Mouse (Mus musculus) forelimb bud, embryonic 11.5 days (tissue): ENCODE measurements at regions not wholly inside any gene's neighbourhood (a gene's known extent, or its start where the extent isn't known, plus 50 kb on each side); places are given as distances from the start of the nearest gene placed in this dataset.

Source experiments
- DNase-seq: peaks from one replicate; pipeline ENCODE4 v3.0.0-alpha.2; 2012; ENCODE audit warnings: low read depth, low spot score

DNA sequence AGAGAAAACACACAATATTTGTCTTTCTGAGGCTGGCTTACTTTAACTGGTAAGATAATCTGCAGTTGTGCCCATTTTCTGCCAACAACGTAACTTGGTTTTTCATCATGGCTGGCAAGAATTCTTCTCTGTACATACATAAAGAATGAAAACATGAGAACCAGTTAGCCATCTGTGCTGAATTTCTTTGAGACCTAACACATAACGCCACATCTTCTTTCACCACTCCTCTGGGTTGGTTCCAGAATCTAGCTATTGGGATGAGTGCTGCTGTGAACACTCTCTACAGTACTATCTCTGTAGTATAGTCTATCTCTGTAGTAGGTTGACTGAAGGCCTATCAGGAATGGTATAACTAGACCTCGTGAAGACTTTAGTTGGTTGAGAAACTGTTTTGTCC lies 132.1 kb downstream of the 1700020N01Rik start:
- no peak for DNase-seq

DNA sequence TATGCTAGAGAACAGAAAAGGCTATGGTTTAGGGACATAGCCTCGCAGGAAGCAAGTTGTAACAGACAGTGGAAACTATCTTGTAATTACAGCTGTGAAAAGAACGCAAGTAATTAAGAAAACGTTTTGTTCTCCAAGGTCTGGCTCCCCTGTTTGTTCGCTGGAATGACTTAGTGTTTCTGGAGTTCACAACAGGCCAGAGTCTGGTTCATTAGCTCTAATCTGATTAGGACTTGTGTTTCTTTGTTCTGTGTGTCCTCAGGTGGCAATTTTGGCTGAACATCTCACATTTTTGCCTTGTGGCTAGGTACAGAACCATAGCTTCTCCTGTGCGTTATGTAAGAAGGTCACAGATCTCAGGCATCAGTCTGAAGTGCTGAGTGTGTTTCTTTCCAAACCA lies 141.7 kb upstream of the Sgk1 start:
- no peak for DNase-seq

DNA sequence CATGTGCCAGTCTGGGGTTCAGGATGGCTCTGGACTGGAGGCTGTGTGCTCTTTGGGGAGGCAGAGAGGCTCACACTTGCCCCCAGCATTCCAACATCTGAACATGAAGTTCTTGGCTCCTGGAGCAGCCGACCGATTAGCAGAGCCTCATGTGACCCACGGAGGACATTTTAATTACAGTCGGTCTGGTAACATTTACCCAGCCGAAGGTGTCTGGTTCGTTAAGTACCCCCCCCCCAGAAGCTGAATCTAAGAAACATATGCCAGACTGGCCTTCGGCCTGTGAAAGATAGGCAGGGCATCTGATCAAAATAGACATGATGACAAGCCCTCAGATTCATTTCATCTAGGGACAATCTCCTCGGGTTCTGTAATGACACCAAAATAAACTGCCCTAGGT lies 140.4 kb upstream of the Sgk1 start:
- no peak for DNase-seq

DNA sequence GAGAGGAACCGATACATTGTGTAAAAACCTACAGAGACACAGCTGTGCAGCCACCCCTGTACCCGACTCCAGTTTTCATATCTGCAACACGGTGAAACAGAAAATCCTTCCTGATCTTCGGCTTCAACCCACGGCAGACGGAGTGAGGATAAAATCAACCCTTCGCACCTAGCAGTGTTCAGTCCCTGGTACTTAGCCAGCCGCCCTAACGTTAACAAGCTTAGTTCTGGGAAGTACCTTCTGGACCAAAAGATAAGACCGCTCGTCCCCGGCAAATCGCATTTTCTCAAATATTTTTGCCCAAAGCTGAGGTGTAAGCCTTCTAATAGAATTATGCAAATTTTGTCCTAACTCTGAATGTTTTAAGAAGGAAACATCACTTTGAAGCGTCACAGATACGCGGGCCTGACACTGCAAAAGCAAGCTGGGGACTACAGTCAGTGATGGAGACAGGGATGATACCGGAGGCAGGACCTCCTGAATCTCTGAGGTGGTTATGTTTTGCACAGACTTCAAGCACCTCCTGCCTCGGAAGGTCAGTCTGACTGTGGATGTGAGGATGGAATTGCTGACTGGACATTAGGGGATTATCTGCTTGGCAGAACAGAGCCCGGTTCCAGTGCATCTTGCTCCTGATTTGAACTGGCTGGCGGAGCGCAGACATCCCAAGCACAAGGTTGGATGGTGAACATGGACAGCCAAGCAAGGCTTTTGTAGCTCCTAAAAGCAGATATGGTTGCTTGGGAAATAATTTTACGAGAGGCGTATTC lies 139.8 kb upstream of the Sgk1 start:
- DNase-seq, result no peak

DNA sequence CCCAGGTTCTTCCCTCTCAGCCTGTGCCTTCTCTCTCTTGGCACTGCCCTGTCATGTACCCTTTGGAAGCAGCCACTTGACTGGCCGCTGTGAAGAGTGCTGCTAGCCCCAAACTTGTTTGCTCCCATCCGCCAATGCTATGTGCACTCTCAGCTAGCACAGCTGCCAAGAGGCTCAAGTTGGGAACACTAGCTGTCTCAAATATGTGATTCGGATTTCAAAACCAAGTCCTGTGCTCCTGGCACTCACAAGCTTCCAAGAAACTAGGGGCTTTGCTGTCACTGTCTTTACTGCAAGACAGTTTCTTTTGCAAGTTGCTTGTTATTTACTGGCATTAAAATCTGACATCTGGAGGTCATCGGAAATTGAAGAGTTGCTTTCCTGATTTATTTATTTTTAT lies 138.6 kb upstream of the Sgk1 start:
- no peak for DNase-seq

DNA sequence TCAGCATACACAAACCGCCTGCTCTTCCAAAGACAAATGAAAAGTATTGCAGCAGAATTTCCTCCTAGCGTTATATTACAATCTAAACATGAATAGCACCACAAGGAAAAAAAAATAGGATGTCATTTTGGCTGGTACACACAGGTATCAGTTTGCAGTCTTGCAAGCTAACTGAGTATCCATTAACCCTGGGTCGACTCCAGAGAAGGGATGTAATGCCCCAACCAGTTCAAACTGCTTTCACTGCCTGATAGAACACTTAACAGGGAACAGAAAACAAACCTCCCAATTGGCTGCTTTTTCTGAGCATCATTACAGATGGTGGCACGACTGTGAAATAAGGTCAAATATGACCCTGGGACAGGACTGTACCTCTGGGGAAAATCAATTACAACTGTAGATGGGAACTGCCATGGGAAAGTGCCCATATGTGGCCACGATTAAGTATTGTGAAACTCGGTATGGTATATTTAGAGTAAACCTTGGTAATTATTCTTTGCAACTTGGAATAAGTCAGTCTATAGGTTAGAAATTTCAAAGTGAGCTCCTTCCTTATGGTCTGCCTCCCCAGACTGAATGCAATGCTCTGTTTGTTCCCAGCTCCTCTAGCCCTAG lies 137.5 kb upstream of the Sgk1 start:
- DNase-seq, result no peak

DNA sequence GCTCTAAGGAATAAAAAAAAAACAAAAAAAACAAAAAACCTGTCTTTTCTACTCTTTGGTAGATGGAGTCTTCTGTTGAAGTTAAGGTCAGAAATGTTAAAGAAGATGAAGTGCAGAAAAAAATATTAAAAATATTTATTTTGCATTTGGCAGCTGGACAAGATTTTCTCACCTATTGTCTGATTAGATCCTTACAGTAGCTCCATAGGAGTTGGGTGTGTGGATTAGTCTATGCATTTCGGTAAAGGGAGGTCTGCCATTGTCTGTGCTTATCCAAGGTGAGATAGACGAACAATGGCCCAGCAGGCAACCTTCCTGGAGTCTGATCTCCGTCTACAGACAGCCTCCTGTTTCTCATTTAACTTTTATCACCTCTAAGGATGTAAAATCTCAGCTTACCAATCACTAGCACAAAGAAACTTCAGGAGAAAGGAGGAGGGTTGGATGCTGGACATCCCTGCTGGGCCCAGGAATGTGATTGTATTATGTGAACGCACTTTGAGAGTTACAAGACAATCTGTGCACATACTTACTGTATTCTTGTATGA lies 136.0 kb upstream of the Sgk1 start:
- no peak for DNase-seq

DNA sequence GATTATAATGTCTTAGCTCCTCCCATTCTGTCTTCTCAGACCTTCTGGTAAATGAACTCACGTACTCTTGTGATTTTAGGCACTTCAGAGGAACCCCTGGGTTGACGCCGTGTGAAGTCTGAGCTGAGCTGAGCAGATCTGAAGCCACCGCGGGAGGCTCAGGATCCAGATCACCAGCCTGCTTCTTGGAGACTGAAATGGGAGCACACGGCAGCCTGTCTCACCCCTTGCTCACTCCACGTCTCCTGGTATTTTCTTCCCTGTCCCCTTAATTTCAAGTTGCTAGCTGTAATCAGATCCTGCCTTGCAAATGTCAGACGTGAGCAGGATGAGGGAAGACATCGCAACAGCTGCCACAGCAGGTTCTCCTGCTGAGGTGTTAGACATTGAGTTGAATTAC lies 135.3 kb upstream of the Sgk1 start:
- DNase-seq, result no peak

DNA sequence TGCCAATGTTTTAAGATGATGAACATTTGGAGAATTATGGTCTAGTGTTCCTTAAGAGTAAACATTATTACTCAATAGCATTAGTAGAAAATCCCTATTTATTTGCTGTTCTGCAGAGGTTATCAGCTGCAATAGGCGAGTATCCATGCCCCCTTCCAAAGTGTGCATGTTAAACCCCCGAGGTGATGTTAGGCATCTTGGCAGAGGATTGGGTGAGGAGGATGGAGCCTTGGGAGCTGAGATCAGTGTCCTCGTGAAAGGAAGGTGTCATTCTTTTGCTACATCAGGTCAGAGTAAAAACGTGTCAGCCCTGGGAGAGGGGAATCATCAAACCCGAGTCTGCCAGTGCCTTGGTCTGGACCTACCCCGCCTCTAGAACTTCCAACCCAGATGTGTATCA lies 130.7 kb upstream of the Sgk1 start:
- DNase-seq, result no peak

DNA sequence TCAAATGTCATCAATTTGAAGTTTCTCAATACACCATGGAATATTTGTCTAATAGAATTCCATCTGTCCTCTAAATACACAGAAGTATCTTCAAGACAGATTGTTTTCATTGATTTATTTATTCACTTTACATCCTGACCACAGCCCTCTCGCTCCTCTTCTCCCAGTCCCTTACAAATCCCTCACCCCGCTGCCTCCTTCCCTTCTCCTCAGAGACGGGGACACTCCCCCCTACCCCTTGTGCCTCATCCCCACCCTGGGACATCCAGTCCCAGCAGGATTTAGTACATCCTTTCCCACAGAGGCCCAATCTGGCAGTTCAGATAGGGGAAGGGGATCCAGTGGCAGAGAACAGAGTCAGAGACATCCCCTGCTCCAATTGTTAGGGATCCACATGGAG lies 129.6 kb upstream of the Sgk1 start:
- no peak for DNase-seq

DNA sequence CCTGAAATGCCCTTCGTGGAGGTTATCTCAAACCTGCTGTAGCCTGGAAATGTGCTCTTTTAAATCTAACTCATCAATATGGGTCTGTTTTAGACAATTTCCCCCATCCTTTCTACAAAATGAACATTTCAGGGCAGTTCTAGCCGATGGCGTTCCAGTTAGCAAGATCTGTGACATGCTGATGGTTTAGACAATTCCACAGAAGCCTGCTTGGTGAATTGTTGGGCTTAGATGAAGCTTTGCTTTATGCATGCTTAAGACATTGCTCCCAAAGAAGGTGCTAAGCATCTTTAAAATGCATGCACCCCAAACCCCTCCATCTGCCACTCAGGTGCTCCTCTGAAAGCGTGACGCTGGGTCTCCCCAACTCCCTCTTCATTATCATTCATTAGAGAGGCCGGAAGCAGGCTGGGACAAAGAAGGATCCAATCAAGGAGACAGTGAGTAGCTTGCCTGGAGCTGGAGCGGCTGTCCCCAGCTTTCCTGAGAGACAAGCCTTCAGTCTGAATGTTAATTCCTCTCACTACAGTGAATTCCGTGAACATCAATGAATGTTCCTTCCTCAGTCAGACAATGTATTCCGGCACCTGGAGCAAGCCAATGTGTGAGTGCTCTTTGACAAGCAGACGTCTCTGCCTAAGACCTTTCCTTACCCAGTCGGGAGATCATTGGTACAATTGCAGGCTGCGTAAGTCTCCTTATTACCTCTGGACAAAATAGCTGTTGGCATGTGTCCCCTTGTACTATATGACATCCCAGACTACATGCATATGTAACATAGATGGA lies 127.0 kb upstream of the Sgk1 start:
- no peak for DNase-seq

DNA sequence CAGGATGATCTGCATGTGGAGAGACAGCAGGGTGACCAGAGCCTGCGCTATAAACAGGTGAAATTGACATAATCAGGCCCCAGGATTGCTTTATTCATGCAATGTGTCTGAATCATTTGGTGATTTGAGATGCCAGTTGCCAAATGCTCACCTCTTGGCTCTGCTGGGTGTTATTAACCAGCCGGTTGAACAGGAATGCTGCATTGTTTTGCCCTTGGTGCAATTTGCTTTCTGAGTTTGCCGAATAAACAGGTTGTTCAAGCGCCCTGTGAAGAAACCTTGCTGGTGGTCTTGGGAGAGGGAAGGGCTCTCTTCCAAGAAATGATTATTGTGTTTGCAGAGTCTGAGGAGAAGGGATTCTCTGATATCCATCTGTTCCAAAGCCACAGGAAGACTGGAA lies 126.3 kb upstream of the Sgk1 start:
- no peak for DNase-seq

DNA sequence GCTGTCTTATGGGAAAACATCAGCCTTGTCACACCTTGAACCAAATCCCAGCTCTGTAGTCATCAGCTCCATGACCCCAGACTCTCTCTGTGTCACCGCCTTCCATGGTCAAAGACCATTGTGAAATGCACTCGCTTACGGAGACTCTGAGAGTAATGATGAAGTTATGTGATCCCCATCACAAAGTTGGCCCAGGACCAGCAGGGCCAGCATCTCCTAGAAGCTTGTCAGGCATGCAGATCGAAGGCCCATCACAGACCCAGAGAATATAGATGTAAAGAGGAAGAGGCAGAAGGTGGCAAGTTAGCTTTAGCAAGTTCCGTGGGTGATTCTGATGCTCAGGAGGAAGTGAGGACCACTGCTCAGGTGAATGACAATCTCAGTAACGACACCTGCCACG lies 125.2 kb upstream of the Sgk1 start:
- no peak for DNase-seq

DNA sequence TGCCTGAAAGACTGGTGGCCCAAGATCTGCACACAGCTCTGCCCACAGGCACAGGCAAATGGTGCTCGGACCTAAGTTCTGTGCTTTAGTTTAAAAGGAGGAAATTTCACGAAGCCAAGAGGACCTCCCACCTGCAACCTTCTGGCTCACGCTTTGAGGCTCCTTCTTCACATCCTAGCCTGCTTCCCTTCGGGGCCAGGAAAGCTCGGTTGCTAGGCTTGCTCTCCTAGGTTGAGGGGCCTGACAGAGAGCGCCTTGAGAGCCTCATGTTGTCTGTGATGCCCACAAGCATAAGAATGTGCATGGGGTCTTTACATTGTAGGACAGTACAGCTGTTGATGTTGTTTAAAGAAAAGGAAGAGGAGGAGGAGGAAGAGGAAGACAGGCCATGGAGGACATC lies 123.9 kb upstream of the Sgk1 start:
- DNase-seq, result no peak

DNA sequence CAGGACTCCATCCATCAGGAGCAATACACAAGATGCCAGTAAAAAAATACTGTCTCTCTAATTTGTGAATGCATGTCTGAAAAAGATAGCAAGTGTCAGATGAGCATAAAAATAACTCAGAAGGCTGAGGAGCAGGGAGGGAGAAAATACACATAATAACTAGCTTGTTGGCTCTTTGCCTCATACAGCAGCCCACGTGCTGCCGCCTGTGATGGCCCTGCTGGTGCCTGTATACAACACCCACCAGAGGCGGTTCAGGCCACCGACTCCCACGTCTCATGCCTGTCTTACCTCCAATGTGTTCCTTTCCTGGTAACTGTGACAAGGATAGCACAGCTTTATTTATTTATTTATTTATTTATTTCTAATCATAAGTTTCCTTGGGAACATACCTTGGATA lies 119.5 kb upstream of the Sgk1 start:
- no peak for DNase-seq

DNA sequence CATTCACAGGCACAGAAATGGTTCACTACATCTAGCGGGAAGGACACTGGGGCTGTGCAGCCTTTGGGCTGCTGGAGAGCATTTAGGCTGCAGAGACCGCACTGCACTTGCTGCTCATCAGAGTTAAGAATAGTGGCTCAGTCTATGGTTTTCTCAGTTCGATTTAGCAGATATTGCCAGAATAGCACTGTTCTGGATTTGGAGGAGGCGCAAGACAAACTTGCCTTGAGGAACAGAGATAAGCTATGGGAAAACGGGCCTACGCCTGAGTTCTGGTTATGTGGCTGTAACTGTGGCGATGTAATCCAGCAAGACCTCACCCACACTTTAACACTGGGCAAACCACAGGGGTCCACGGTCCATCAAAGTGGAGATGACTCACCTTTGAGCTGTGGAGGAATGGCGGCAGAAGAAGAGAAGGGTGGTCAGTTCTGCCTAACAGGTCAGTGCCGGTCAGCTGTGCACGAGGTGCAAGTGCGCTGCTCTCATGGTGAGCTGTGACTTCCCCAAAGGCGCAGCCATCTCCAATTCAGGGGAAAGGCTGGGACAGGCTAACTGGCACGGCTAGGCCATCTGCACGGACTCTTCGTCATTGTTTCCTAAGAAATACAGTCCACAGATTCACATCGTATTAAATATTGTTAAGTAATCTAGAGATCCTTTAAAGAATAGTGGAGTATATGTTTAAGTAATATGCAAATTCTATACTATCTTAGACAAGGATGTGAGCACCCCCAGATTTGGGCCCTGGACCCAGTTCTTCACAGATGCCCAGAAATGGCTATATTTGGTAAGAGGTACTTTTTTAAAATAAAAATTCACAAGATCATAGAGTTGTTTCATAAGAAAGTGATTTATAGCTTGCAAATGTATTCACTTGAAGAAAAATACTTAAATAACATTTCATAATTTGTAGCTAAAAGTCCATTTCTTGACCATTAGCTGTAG lies 118.7 kb upstream of the Sgk1 start:
- no peak for DNase-seq

DNA sequence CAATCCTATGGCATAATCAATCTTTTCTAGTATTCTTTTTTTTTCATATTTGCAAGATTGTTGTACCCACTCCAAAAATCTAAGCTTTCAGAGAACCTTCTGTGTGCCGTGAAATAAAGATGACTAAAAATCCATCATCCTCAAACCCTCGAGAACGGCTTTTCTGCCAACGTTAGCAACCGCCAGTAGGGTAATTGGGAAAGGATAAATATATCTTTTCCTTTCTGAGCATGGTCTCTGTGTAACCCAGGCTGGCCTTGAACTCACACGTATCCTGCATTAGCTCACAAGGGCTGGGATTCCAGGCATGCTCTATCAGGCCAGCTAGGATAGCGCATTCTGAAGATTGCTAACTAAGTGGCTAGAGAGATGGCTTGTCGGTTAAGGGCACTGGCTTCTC lies 117.9 kb upstream of the Sgk1 start:
- no peak for DNase-seq

DNA sequence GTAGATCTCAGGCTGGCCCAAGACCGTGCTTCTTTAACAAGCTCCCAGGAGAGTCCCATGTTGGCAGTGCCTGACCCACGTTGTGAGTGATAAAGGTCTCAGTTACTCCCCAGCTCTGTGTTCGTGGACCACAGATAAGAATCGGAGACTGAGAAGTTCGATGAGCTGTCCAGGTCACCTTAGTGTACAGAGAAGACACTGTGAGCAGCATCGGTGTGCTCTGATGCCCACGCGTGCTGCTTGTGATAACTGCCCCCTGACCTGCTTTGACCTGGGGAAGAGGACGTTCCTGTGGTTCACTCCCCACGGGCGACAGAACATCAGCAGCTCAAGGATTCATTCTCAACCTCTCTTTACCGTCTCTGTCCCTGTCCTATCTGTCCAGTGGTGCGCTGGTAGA lies 117.1 kb upstream of the Sgk1 start:
- no peak for DNase-seq

DNA sequence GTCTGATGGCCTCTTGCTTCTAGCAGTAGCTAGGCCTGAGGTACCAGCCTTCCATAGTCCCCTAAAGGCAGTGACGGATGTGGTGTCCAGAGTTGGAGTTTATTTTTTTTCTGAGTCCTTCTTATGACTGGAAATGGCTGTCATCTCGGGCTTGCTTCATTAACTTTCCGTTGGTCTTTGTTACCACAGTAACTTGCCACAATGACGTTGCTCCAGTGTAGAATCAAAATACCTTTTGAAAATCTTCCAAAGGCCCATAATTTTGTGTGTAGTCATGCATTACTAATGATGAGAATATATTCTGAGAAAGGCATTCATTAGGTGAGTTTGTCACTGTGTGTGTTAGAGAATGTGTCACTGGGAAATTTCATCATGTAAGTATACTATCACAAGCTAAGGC lies 108.4 kb upstream of the Sgk1 start:
- DNase-seq, result no peak

DNA sequence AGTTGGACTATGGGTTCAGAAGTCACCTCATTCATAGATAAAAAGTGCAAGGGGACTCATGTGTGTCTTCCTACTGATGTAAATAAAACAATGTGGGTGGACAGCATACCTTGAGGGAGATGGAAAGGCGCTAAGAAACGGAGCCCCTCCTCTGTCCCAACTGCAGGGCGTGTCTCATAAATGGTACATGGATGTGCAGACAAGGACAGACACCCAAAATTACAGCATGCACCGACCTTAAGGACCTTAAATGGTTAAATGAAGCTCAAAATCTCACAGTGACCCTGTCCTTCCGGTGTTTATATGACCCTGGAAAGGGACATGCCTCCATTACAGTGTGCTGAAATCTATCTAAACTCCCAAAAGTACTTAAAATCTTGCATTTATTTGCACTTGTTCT lies 106.5 kb upstream of the Sgk1 start:
- no peak for DNase-seq

DNA sequence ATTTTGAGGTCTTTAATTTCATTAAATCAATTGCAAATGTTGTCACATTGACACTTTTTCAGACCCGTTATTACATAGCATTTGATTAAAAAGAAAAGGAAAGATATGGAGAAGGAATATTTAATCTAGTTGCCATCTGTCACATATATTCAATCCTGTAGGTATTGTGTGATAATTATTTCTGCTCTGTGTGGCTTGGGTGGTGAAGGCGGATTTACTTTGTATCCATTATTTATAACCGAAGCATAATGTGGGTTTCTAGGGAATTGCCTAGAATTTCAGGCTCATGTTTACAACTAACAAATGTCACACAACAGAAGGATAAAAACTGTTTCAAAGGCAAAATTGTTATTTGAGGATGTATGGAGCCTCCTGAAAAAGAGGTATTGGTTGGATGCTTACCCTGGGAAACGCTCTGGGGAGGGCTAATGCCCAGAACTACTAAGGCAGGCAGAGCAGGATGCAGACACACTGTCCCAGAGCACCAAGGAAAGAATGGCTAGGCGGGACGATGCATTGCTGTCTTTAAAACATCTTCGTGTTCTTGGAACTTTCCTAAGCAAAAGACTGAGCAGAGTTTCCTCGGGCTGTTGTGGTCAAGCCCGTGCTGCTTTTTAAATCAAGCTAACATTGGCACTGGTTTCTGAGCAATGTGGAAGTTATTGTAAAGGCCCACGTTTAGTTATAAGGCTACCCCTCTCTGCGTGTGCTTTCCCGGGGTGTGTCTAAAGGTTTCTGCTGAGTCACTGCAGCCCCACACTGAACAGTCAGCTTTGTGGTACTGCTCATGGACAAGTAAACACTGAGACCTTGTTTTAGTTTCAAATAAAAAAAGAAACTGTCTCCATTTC lies 105.8 kb upstream of the Sgk1 start:
- no peak for DNase-seq
